Mouse (Mus musculus) kidney, adult 2 months (tissue): Measurements from ENCODE around the gene Ppfia1.

Source experiments
- CTCF ChIP-seq: fragments of 200-500 bp; conservative IDR thresholded peaks from 2 replicates; pipeline ENCODE4 v1.5.1; 2011; ENCODE audit warnings: low read depth, mild to moderate bottlenecking, control low read depth, low read length, moderate library complexity, mixed read lengths; ENCODE audit not compliant: insufficient read depth, insufficient read length
- POLR2A ChIP-seq: fragments of 200-500 bp; IDR thresholded peaks from one replicate; pipeline ENCODE4 v1.6.1; 2011; ENCODE audit warnings: low read depth, low read length, control low read depth

DNA sequence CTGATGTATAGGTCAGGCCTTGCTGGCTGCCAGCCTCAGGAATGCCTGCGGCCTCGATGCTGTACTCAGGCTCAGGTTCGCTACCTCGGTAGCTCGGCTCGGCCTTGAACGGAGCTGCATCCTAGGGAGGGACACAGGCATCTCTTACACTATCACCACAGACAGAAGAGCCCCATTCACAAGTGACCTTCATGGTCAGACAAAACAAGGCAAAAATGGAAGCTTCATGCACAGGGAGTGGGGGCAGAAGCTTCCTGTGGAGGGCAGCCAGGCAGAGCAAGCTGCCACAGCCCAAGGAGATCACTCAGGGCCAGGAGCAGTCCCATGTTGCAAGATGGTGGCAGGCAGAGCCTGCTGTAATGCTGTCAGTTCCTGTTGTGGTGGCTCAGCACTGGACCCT is 114.7 kb downstream of the Ppfia1 start:
- TF ChIP-seq CTCF = no peak
- no peak for TF ChIP-seq POLR2A
